Mouse (Mus musculus) heart, postnatal 0 days (tissue): ENCODE data around the gene Grid2.

Source experiments
- CTCF ChIP-seq: IDR thresholded peaks from 2 replicates; pipeline ENCODE4 v1.5.1; 2016; ENCODE audit warnings: antibody characterized with exemption, control low read depth, low read depth
- EP300 ChIP-seq: IDR thresholded peaks from 2 replicates; pipeline ENCODE4 v1.6.1; 2016; ENCODE audit warnings: antibody characterized with exemption, low read depth

- TF ChIP-seq EP300: no peak
- TF ChIP-seq CTCF: peak; percentile 97
Observed at GRCm38 (mm10) chr6:64649296-64650226, 1393.9 kb downstream of the Grid2 start.
